Mouse (Mus musculus) midbrain, embryonic 13.5 days (tissue): ENCODE measurements around the gene Wdfy2. TPM values are rescaled to one million over a fixed set of nuclear protein-coding genes. Genes with fewer than 3 reads are reported as not detected.
A peak's percentile ranks its signal among the peaks of the same experiment; 100 is the strongest.

Source experiments
- ATAC-seq: fragments of 200-750 bp; cut with Nextera tagmentation; 2 replicates; pipeline ENCODE4 v1.8.0; 2017; ENCODE audit warnings: mild to moderate bottlenecking, moderate TSS enrichment, moderate library complexity
- H3K27ac ChIP-seq: fragments of 300-500 bp; sonication (generic); 2 replicates; pipeline ENCODE4 v1.5.1; 2015; ENCODE audit warnings: inconsistent platforms, mild to moderate bottlenecking, moderate library complexity
- H3K27me3 ChIP-seq: fragments of 300-500 bp; sonication (generic); 2 replicates; pipeline ENCODE4 v1.6.1; 2015; ENCODE audit warnings: mild to moderate bottlenecking, inconsistent platforms
- H3K36me3 ChIP-seq: fragments of 300-500 bp; sonication (generic); 2 replicates; pipeline ENCODE4 v1.6.1; 2015; ENCODE audit warnings: mild to moderate bottlenecking, inconsistent platforms
- H3K4me1 ChIP-seq: fragments of 300-500 bp; sonication (generic); replicated peaks from 2 replicates; pipeline ENCODE4 v1.6.1; 2015; ENCODE audit warnings: inconsistent platforms
- H3K4me2 ChIP-seq: fragments of 300-500 bp; sonication (generic); replicated peaks from 2 replicates; pipeline ENCODE4 v1.6.1; 2015; ENCODE audit warnings: moderate library complexity, mild to moderate bottlenecking, inconsistent platforms
- H3K4me3 ChIP-seq: fragments of 300-500 bp; sonication (generic); replicated peaks from 2 replicates; pipeline ENCODE4 v1.5.1; 2015; ENCODE audit warnings: mild to moderate bottlenecking, inconsistent platforms
- H3K9ac ChIP-seq: fragments of 300-500 bp; sonication (generic); replicated peaks from 2 replicates; pipeline ENCODE4 v1.6.1; 2015; ENCODE audit warnings: mild to moderate bottlenecking, inconsistent platforms
- H3K9me3 ChIP-seq: fragments of 300-500 bp; sonication (generic); 2 replicates; pipeline ENCODE4 v1.6.1; 2016; ENCODE audit warnings: mild to moderate bottlenecking, inconsistent platforms
- WGBS: fragments of 180-500 bp; shearing (Covaris S2); methylation state at CpG from one replicate; pipeline ENCODE4 v1.1.7; 2015; 5-methylcytosine and 5-hydroxymethylcytosine counted together
- polyA plus RNA-seq: library from polyadenylated mRNA; unstranded; fragments of >200 nt; fragmentation: Nextera tagmentation; extraction: Ambion mirVana; gene quantifications from 2 replicates; pipeline ENCODE4 v1.2.1, GENCODE M21; 2015

Gene Wdfy2
- polyA plus RNA-seq, 1 experiment from 2014 or later: 9.1 TPM

DNA sequence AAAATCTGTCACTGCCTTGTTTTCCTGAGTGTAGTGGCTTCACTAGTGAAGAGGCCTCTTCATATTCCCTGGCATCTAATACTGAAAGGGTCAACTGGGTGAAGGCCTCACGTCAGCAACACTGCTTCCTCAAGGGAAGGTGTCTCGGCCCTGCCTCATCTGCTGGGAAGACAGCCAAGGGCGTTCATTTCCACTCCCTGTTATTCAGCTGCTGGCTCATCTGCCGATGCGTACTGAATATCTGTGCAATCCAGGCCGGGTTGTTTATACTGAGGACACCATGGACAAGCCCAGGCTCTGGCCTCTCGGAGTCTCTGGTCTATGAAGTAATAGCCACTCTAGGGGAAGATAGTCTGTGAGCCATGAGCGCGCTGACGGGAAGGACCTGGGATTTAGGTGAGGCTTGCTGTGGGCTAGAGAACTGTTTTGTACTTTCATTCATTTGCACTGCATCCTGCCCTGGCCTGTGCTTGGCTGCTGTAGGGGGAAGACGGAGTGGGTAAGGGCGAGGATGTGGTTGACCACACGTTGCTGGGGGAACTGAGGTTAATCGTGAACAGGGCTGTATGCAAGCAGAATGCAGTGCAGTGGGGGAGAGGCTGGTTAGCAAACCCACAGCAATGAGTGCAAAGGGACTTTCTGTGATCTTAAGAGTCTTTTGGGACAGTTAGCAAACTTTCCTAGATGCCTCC, 103.1 kb downstream of the Wdfy2 start:
- WGBS: 89% methylated on average over 14 of the region's 14 CpGs
- Histone ChIP-seq H3K9ac (no peak overlapping the region), H3K4me3 (no peak overlapping the region), H3K4me2 (no peak overlapping the region), H3K4me1 (no peaks in the 10 kb centered on the region), H3K9me3 (no peaks in the 10 kb centered on the region; the same call in 1 of the 2 replicates), H3K27ac (0 out of 2 replicates have a peak overlapping the region, but pooled peaks have one; percentile 21), H3K36me3 (peaks cover 47% of the 10 kb centered on the region), H3K27me3 (no peaks in the 10 kb centered on the region)
- ATAC-seq: no peak

DNA sequence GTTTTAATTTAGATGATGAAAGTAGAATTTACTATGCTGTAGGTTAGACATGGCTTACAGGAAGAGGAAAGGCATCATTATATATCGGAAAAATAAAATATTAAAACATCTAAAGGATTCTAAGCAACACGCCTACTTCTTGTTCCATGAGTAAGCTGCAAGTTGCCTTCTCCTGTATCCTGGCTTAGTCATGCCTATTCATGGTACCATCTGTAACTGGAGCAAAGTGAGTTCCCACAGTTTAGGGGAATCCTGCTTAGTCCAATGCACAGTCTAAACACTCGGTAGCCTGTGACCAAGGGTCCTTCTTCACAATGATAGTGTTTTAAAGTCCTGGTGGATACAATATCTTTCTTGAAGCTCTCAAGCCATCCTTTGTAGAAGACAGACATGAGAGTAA, 109.3 kb downstream of the Wdfy2 start:
- H3K36me3 ChIP-seq: peaks cover 46% of the 10 kb centered on the region
- H3K4me1 ChIP-seq: no peaks in the 10 kb centered on the region
- no peak overlapping the region for H3K4me3 ChIP-seq
- H3K4me2 ChIP-seq: no peak overlapping the region
- H3K9ac ChIP-seq: no peak overlapping the region
- no peaks in the 10 kb centered on the region for H3K27me3 ChIP-seq
- no peak overlapping the region for H3K27ac ChIP-seq
- WGBS: 89% methylated on average over 3 of the region's 3 CpGs
- no peaks in the 10 kb centered on the region for H3K9me3 ChIP-seq
- ATAC-seq: no peak

DNA sequence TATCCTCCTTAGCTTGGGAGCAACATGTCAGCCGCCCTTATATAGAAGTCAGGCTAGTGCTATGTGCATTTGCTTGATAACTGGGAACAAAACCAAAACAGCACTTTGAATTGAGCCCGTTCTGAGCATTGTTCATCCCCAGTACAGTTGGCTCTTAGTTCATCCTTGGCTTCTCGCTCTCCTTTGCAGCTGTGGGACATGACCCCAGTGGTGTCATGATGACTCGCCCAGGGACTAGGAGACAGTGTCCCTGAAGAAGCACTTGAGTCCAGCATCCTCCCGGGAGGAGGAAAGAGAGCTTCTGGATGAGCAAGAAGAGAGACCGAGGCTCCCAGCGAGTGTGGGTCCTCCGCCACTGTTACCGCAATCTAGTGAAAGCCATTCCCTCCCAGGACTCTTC, 118.6 kb downstream of the Wdfy2 start:
- 87% methylated on average over 9 of the region's 9 CpGs for WGBS
- Histone ChIP-seq H3K27me3 (no peaks in the 10 kb centered on the region), H3K4me3 (no peak overlapping the region), H3K36me3 (peaks cover 76% of the 10 kb centered on the region), H3K4me1 (no peaks in the 10 kb centered on the region), H3K9me3 (no peaks in the 10 kb centered on the region), H3K27ac (no peak overlapping the region), H3K9ac (no peak overlapping the region), H3K4me2 (no peak overlapping the region)
- no peak for ATAC-seq

DNA sequence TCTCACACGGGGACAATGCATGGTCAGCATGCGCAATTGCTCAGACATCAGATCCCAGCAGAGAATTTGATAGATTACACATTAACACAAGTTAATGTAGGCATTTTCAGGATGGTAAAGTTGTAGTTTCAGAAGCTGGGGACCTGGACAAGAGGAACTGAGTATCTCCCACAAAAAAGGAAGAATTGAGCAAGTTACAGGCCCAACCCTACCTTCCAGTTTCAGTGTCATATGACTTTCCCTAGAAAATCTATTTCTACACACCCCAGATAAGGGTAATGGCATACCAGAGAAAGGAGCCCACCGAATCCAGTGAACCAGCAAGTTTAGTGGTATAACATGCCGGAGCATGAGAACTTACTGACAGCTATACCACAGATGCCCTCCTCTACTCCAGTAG, 126.2 kb downstream of the Wdfy2 start:
- Histone ChIP-seq H3K27me3 (no peaks in the 10 kb centered on the region), H3K27ac (no peak overlapping the region), H3K4me3 (no peak overlapping the region), H3K9ac (no peak overlapping the region), H3K36me3 (peaks cover 18% of the 10 kb centered on the region), H3K4me1 (peaks cover 11% of the 10 kb centered on the region), H3K9me3 (no peaks in the 10 kb centered on the region), H3K4me2 (no peak overlapping the region)
- 92% methylated on average over 4 of the region's 4 CpGs for WGBS
- ATAC-seq: no peak

DNA sequence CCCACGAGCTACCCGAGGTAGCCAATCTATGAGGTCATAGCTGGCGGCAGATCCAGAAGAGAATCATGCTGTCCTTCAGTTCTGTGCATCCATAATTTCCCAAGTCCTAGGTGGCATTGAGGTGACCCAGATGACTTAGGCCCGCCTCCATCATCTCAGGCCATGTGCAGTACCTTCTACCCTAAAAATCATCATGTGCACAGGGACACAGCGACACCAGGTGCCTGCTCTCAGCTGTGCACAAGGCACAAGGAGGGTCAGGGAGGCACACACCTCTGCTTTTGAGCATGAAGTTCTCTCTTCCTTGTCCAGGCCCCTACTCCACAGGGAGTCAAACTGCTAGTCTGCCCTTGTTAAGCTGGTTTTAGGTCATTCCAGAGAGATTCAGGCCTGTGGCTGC, 127.9 kb downstream of the Wdfy2 start:
- no peak overlapping the region for H3K27ac ChIP-seq
- peak overlapping the region; percentile 44; the same call in 1 of the 2 replicates for H3K4me2 ChIP-seq
- WGBS: 90% methylated on average over 5 of the region's 5 CpGs
- H3K4me3 ChIP-seq: no peak overlapping the region
- no peaks in the 10 kb centered on the region for H3K9me3 ChIP-seq
- 0 out of 2 replicates have a peak, but pooled peaks cover 5% of the 10 kb centered on the region for H3K36me3 ChIP-seq
- no peak for ATAC-seq
- no peak overlapping the region; the same call in 1 of the 2 replicates for H3K9ac ChIP-seq
- no peaks in the 10 kb centered on the region for H3K27me3 ChIP-seq
- peaks cover 11% of the 10 kb centered on the region for H3K4me1 ChIP-seq

DNA sequence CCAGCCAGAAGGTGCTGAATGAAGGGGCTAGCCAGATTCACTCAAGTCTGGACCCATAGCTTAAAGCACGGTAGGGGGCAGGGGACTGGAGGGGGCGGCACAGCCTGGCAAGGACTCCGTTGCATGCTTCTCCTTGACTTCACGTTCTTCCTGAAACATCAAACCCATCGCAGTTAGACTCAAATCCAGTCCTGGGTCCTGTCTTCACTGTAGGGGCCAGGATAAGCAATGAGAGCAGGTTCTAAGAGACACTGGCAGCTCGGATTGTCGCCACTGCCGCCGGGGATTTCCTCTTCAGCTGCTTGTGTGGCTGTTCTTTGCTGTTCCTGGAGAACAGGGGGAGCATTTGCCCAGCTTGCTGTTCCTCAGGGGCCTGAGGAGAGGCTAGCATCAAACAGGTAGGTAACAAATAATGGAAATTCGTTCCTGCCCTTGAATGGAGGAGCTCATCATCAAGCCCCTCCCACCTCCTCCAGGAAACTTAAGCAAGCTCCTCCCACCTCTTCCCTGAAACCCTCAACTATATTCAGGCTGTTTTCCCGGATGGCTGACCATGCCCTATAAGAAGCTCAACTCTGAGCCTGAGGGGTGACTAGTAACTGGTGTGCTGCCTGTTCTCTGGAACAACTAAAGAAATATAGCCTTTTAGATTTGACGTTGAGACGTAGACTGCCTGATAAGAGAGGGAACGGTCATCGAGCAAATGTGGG, 128.5 kb downstream of the Wdfy2 start:
- H3K4me1 ChIP-seq: peaks cover 11% of the 10 kb centered on the region
- H3K36me3 ChIP-seq: 0 out of 2 replicates have a peak, but pooled peaks cover 5% of the 10 kb centered on the region
- H3K4me3 ChIP-seq: peak overlapping the region; percentile 21
- 23% methylated on average over 15 of the region's 15 CpGs for WGBS
- no peak overlapping the region; the same call in 1 of the 2 replicates for H3K9ac ChIP-seq
- peak overlapping the region; percentile 44 for H3K4me2 ChIP-seq
- H3K9me3 ChIP-seq: no peaks in the 10 kb centered on the region
- H3K27ac ChIP-seq: no peak overlapping the region
- no peaks in the 10 kb centered on the region for H3K27me3 ChIP-seq
- no peak for ATAC-seq

DNA sequence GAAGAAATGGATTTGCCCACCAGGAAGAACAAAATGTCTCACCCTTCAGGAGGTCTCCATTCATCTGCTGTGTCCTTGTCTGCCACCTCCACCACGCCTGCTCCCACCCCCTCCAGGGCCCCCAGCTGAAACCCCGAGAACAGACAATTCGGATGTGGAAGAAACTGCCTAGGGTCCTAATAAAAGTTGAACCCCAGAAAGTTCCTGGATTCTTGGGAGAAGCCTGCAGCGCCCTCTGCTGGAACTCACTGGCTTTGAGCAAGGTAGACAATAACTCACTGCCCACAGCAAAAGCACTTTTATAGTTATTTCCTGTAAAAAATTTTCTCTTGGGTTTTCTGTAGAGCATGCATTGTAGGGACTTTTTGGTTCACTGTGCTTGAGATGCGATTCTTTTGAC, 137.6 kb downstream of the Wdfy2 start:
- no peaks in the 10 kb centered on the region for H3K4me1 ChIP-seq
- no peaks in the 10 kb centered on the region for H3K27me3 ChIP-seq
- H3K36me3 ChIP-seq: no peaks in the 10 kb centered on the region
- H3K4me2 ChIP-seq: no peak overlapping the region
- H3K27ac ChIP-seq: no peak overlapping the region
- no peak overlapping the region for H3K9ac ChIP-seq
- no peak overlapping the region for H3K4me3 ChIP-seq
- no peaks in the 10 kb centered on the region for H3K9me3 ChIP-seq
- 22% methylated on average over 5 of the region's 5 CpGs for WGBS
- no peak for ATAC-seq

DNA sequence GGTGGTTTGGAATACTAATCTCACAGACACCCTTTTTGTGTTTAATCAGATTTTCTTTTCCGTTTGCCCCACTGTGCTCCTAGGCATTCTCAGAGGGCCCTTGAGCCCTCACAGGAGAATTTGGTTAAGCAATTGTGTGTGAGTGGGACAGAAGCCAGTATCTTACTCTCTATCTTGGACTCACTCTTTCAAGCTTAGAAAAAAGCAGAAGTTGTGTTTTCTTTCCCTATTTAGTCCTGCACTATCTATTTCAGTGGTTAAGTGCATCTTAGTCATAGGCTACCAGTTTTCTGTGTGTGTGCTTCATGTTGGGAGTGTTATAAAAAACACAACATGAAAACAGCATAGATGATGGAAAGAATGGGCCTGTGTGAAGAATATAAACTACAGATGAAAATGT, 142.3 kb downstream of the Wdfy2 start:
- H3K9me3 ChIP-seq: no peaks in the 10 kb centered on the region
- no peak overlapping the region for H3K27ac ChIP-seq
- H3K9ac ChIP-seq: no peak overlapping the region
- H3K4me3 ChIP-seq: no peak overlapping the region
- no peak overlapping the region for H3K4me2 ChIP-seq
- no peaks in the 10 kb centered on the region for H3K36me3 ChIP-seq
- H3K27me3 ChIP-seq: no peaks in the 10 kb centered on the region
- no peak for ATAC-seq
- 73% methylated on average over 1 of the region's 1 CpGs for WGBS
- no peaks in the 10 kb centered on the region for H3K4me1 ChIP-seq

DNA sequence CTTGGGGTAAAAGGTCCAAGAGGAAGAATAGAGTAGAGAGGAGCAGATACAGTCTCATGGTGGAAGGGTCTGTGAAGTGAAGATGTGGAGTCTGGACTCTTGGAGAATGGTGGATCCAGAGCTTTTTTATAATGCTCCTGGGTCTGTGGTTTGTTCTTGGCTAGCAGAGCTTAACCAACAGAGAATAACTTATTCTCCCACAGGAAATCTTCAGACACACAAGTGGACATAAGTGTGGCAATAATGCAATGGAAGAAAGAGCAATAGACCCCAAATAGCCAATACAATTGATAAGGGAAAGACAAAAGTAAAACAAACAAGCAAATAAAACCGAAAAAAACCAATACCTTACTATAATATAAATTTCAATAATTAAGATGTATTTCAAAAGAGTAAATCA, 146.9 kb downstream of the Wdfy2 start, which contains the start of gene Defb48:
Gene Defb48 (minus strand): TSS at position 101 of the 400 bp plus-strand sequence.
- H3K4me3 ChIP-seq: no peak within 1 kb of the TSS
- H3K9me3 ChIP-seq: no peaks in the 10 kb centered on the region
- 79% methylated on average over 1 of the region's 1 CpGs for WGBS
- no peaks in the 10 kb centered on the region for H3K4me1 ChIP-seq
- no peak within 1 kb of the TSS for H3K9ac ChIP-seq
- no peak within 1 kb of the TSS for H3K27ac ChIP-seq
- no peaks in the 10 kb centered on the region for H3K36me3 ChIP-seq
- ATAC-seq: no peak
- no peaks in the 10 kb centered on the region for H3K27me3 ChIP-seq
- no peak within 1 kb of the TSS for H3K4me2 ChIP-seq

DNA sequence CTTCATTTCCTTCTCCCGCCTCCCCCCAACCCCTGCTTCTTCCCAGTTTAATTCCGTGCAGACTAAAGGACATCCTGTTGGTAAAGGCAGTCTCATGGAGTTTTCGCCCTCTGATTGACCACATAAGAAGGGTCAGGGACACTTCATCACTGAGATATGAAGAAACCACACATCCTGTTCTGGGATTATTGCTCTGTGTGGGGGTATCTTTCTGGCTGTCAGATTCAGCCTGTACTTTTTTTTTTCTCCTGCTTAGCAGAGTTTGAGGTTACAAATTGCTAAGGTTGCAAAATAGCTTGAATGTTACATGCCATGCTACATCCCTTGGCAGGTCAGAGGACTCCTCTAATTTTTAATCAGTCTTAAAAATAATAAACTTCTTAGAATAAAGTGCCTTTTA, 153.8 kb downstream of the Wdfy2 start:
- no peak for ATAC-seq
- H3K9ac ChIP-seq: no peak overlapping the region
- no peaks in the 10 kb centered on the region for H3K27me3 ChIP-seq
- no peak overlapping the region for H3K27ac ChIP-seq
- H3K4me2 ChIP-seq: no peak overlapping the region
- H3K4me3 ChIP-seq: no peak overlapping the region
- H3K9me3 ChIP-seq: no peaks in the 10 kb centered on the region
- H3K36me3 ChIP-seq: no peaks in the 10 kb centered on the region
- WGBS: 74% methylated on average over 3 of the region's 3 CpGs
- no peaks in the 10 kb centered on the region for H3K4me1 ChIP-seq

DNA sequence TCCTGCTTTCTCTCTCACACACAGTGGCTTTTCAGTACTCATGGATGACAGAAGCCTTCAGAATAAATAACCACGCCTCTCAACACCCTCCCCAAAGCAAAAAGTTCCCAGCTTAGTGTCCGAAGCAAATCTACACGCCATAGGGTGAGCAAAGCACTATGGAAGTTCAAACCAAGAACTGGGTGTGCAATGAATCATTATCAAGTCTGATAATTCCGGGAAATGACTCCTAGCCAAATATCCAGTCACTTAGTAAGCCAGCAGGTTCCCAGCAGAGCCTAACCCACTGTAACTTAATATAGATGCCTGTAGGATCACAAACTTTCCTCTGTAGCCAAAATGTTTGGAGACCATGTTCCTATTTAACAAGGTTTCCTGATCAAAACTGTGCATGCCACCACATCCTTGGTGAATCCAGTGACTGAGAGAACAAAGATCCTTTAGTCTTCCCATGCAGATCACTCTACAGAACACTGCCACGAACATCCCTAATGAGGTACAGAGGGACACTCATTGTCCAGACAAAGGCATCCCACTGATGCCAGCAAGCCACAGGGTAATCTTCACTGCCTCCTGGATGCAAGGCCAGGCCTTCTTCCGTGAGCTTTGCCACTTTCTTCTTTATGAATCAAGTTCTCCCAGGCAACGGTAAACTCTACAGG, 154.5 kb downstream of the Wdfy2 start:
- Histone ChIP-seq H3K36me3 (no peaks in the 10 kb centered on the region), H3K9ac (no peak overlapping the region), H3K9me3 (no peaks in the 10 kb centered on the region), H3K4me2 (no peak overlapping the region), H3K27me3 (no peaks in the 10 kb centered on the region), H3K4me1 (no peaks in the 10 kb centered on the region), H3K4me3 (no peak overlapping the region), H3K27ac (no peak overlapping the region)
- ATAC-seq: no peak
- 48% methylated on average over 7 of the region's 7 CpGs for WGBS

DNA sequence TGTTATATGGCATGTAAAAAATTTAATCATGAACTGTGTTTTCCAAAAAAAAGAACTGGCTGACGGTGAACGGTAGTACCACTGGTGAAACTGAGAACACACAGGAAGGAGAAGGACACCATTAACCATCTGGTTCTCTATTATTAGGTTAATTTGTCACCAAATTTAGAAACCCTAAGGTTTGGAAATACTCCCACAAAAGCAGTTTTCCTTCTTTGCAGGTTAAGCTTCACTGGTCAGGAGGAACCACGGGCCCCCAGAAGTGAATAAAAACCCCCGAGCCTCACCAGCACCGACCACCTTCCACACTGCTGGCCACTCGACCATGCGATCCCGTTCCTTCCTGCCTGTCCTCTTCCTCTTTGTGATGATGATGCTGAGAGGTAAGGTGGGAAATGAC, 160.3 kb downstream of the Wdfy2 start, which contains the start of gene Defb47:
Gene Defb47 (plus strand): TSS at position 301 of the 400 bp plus-strand sequence.
- Histone ChIP-seq H3K4me3 (no peak within 1 kb of the TSS), H3K36me3 (no peaks in the 10 kb centered on the region), H3K27ac (no peak within 1 kb of the TSS), H3K27me3 (no peaks in the 10 kb centered on the region), H3K9ac (no peak within 1 kb of the TSS), H3K4me2 (no peak within 1 kb of the TSS), H3K9me3 (no peaks in the 10 kb centered on the region), H3K4me1 (no peaks in the 10 kb centered on the region)
- no peak for ATAC-seq
- WGBS: 78% methylated on average over 8 of the region's 8 CpGs
